Mouse (Mus musculus): ENCODE measurements around the gene Apc2.

Gene Apc2

GRCm38 (mm10) chr10:80294788-80295303 is 931 bp upstream of the Apc2 start:
- DNase-seq, result peak; percentile 70

DNA sequence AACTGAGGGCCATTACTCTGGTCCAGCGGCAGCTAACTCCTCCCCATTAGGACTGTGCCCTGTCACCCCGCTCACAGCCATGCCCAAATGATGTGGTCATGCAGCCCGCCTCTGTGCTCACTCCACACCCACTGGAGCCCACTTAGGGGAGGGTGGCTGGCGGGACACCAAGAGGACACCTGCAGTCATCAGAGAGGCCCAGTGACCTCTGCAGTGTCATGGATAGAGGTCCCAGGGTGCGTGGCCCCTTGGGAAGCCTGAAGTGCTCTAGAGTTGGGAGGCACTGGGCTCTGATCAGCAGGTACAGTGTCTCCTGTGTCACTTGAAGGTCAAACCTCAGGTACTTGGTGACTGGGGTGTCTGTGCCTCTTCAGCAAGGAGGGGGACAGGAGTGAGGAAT is 1.0 kb downstream of the Apc2 start:
- DNase-seq, result peak; percentile 76

- DNase-seq, result peak; percentile 71
Measured at GRCm38 (mm10) chr10:80297526-80298133, 1.9 kb downstream of the Apc2 start.

DNA sequence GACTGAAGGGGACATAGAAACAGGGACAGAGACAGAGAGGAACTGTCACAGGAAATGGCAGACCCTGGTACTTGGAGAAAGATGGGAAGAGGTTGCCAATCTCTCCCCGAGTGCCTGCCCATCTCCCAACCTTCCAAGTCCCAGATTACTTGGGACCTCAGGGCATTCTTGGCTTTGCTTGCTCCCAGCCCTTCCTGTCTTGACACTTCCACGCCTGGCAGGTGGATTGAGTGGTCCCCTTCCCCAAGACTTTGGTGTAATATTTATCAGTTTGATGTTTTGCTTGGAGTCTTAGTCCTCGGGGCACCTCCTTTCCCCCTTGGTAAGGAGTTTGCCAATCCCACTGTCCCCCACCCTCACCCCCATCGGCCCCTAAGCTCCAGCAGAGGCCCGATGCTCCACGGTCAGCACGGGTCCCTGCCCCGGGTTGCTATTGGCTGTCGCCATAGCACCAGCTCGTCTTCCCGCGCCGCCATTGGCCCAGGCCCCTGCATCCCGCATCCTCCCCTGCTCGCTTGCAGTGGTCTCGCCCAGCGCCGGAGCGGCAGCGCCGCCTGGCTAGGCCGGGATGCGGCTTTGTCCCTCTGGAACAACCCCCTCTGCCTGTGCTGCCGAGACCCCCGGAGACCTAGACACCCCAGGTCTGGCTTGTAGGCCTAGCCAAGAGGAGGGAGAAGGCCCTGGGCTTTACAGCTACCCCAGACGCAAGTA is 2.9 kb downstream of the Apc2 start:
- peak; percentile 95 for DNase-seq

- no peak for DNase-seq
Measured at GRCm38 (mm10) chr10:80299301-80299700, 3.5 kb downstream of the Apc2 start.

DNA sequence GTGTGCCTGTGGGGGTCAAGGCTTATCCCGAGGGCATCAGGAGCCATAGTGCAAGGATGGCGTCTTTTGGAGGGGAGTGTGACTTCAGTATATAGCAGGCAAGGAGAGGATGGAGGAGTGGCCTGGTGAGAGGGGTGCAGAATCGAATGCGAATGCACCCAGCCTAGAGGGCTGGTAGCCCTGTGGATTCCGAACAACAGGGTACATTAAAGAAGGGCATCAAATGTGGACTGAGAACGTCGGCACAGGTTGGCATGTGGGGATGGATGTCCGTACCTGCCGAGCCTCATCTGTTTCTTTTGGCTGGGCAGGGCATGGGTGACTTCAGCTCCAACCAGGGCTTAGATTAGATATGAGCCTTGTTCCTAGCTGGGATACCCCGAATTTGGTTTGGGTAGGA is 4.0 kb downstream of the Apc2 start:
- peak; percentile 60 for DNase-seq

GRCm38 (mm10) chr10:80300672-80301181 is 5.0 kb downstream of the Apc2 start:
- peak; percentile 72 for DNase-seq

DNA sequence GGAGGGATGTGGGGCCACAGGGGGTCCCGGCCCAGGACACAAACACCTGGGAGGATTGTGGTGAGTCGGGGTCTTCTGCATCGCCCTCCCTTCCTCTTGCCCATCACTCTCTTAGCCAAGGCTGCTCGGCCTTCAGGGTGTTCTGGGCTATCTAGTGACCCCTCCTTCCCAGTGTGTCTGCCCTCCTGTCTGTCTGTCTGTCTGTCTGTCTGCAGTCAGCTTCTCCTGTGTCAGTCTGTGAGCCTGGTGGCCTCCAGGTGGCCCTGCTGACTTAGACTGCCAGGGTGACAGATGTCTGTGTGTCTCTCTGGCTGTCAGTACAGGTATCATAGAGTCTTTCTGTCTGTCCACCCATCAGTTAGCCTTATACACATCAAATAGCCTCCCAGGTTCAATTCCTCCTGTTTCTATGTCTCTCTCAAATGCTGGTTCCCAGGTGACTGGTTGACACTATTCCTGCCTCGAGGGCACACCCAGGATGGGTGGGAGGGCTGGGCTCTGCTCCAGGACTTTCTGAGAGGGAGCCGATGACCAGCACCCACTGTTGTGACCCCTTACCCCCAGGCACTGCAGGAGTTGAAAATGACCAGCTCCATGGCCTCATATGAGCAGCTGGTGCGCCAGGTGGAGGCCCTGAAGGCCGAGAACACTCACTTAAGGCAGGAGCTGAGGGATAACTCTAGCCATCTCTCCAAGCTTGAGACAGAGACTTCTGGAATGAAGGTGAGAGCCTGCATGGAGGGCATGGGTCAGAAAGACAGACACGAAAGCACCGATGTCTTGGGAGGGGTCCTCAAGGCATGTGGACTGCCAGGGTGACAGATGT is 5.7 kb downstream of the Apc2 start:
- peak; percentile 67 for DNase-seq

DNA sequence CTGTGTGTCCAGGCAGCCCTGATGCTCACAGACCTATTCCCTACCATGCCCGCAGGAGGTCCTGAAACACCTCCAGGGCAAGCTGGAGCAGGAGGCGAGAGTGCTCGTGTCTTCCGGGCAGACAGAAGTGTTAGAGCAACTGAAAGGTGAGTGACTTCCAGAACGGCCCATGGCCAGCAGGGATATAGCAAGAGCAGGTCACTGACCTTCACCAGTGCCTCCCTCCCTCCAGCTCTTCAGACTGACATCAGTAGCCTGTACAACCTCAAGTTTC is 6.2 kb downstream of the Apc2 start:
- DNase-seq, result no peak

- peak; percentile 82 for DNase-seq
Measured at GRCm38 (mm10) chr10:80302471-80302881, 6.7 kb downstream of the Apc2 start.

GRCm38 (mm10) chr10:80304458-80304857 is 8.7 kb downstream of the Apc2 start:
- no peak for DNase-seq

- DNase-seq, result no peak
Measured at GRCm38 (mm10) chr10:80304862-80305261, 9.1 kb downstream of the Apc2 start.

DNA sequence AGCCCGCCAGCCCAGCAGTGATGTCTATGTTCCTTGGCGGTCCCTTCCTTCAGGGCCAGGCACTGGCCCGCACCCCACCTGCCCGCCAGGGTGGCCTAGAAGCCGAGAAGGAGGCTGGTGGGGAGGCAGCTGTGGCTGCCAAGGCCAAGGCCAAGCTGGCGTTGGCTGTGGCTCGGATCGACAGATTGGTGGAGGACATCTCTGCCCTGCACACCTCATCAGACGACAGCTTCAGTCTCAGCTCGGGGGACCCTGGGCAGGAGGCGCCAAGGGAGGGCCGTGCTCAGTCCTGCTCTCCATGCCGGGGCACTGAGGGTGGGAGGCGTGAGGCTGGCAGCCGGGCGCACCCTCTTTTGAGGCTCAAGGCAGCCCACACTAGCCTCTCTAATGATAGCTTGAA is 15.8 kb downstream of the Apc2 start:
- peak; percentile 65 for DNase-seq

GRCm38 (mm10) chr10:80312586-80313504 is 17.1 kb downstream of the Apc2 start:
- peak; percentile 67 for DNase-seq

DNA sequence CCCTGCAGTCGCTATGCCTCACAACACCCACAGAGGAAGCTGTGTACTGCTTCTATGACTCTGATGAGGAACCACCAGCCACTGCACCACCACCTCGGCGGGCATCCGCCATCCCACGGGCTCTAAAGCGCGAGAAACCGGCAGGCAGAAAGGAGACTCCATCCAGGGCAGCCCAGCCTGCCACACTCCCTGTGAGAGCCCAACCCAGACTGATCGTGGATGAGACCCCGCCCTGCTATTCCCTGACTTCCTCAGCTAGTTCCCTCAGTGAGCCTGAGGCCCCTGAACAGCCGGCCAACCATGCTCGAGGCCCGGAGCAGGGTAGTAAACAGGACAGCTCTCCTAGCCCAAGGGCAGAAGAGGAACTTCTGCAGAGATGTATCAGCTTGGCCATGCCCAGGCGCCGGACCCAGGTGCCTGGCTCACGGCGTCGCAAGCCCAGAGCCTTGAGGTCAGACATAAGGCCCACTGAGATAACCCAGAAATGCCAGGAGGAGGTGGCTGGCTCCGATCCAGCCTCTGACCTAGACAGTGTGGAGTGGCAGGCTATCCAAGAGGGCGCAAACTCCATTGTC is 17.9 kb downstream of the Apc2 start:
- peak; percentile 78 for DNase-seq

DNA sequence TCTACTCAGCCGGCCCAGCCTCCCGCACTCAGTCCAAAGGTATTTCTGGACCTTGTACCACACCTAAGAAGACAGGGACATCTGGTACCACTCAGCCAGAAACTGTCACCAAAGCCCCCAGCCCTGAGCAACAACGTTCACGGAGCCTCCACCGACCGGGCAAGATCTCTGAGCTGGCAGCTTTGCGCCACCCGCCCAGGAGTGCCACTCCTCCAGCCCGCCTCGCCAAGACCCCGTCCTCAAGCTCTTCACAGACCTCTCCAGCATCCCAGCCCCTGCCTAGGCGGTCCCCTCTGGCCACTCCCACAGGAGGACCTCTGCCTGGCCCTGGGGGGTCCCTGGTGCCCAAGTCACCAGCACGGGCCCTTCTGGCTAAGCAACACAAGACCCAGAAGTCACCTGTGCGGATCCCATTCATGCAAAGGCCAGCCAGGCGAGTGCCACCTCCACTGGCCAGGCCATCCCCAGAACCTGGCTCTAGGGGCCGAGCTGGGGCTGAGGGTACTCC is 18.8 kb downstream of the Apc2 start:
- peak; percentile 62 for DNase-seq

DNA sequence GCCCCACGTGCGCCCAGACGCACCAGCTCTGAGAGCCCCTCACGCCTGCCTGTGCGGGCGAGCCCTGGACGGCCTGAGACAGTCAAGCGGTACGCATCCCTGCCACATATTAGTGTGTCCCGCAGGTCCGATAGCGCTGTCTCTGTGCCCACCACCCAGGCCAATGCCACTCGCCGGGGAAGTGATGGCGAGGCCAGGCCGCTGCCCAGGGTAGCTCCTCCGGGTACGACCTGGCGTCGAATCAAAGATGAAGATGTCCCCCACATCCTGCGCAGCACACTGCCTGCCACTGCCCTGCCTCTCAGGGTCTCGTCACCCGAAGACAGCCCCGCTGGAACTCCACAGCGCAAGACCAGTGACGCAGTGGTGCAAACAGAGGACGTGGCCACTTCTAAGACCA is 19.5 kb downstream of the Apc2 start:
- peak; percentile 45 for DNase-seq

DNA sequence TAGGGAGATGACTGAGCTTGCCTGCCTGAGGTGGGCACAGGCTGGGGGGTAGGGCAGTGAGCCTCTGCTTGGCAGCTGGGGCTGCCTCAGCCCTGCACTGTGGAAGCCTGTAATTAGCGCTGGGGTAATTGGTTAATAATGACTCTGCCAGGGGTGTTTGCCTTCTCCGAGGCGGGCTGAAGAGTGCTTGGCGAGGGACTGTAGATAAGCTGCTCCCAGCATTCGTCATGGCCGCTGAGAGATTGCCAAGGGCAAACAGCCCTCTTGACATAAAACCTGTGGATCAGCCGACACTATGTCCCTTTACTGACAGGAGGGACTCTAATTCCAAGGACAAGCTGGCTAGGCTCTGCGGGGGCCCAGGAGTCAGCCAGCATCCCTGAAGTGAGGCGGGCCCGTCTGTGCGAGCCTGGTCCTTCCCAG is 20.6 kb downstream of the Apc2 start:
- no peak for DNase-seq

GRCm38 (mm10) chr10:80317011-80317410 is 21.2 kb downstream of the Apc2 start:
- no peak for DNase-seq

- DNase-seq, result peak; percentile 91
Measured at GRCm38 (mm10) chr10:80320340-80320760, 24.6 kb downstream of the Apc2 start, which contains the start of gene 2310011J03Rik. TSS of gene 2310011J03Rik (minus strand) at chr10:80320537.

GRCm38 (mm10) chr10:80321014-80321669 is 25.4 kb downstream of the Apc2 start:
- no peak for DNase-seq

Data from cerebellum, adult 9-11 months (tissue).